Mouse (Mus musculus) ES-Bruce4 (cell line): Measurements from ENCODE around the gene Lrp1.

Experiments used
- CTCF ChIP-seq: IDR thresholded peaks from one replicate; pipeline ENCODE4 v1.8.1; 2011; ENCODE audit warnings: low read depth, low read length
- EP300 ChIP-seq: IDR thresholded peaks from 2 replicates; pipeline ENCODE4 v1.6.1; 2011; ENCODE audit warnings: low read depth, low read length; ENCODE audit not compliant: insufficient read depth
- POLR2A ChIP-seq: IDR thresholded peaks from one replicate; pipeline ENCODE4 v1.8.1; 2011; ENCODE audit warnings: low read length; ENCODE audit not compliant: insufficient read depth

DNA sequence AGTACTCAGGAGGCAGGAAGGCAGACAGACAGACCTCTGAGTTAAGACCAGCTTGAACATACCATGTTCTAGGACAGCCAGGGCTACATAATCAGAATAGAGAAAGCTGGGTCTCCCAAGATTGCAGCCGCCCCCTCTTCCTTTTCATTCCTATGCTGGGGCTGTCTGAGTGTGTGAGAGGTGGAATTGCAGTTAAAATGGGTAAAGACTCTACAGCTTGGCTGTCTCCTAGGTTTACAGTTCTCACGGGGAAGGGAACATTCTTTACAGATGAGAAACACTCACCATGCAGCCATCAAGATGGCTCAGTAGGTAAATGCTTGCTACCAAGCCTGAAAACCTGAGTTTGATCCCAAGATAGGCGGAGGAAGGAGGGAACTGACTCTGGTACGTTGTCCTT is 120.9 kb downstream of the Lrp1 start:
- TF ChIP-seq POLR2A, result no peak
- TF ChIP-seq CTCF, result no peak
- TF ChIP-seq EP300, result no peak
